Mouse (Mus musculus): ENCODE data around the gene Ccdc38.

GRCm38 (mm10) chr10:93614850-93615249 is 74.4 kb downstream of the Ccdc38 start:
- no peak for TF ChIP-seq EP300 (IDR thresholded peaks at IDR 0.05; ENCODE audit: insufficient read depth, low read depth, low read length)
- no peak for TF ChIP-seq CTCF (IDR thresholded peaks at IDR 0.05; ENCODE audit: low read depth, low read length)

All from ES-Bruce4 (cell line).